Mouse (Mus musculus): ENCODE measurements at regions not wholly inside any gene's neighbourhood (a gene's known extent, or its start where the extent isn't known, plus 50 kb on each side); places are given as distances from the start of the nearest gene placed in this dataset.

DNA sequence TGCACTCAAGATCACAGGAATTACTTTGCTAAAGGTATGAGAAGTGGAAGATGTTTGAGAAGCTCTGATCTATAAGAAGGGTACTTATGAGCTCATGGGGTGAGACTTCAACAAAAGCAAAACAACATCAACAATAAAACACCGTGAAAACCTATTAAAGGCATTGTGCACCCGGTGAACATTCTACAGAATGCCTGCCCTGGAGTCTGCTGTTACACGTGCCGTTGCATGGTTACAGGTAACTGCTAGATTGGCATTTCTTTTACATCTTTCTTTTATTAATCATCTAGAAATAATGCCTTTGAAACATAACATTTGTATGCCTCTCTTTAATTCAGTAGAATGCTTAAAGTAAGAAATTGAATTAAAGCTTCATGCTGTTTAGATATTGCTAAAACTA lies 661.0 kb downstream of the Pcdh18 start:
- DNase-seq (ENCODE audit: low spot score), result no peak

DNA sequence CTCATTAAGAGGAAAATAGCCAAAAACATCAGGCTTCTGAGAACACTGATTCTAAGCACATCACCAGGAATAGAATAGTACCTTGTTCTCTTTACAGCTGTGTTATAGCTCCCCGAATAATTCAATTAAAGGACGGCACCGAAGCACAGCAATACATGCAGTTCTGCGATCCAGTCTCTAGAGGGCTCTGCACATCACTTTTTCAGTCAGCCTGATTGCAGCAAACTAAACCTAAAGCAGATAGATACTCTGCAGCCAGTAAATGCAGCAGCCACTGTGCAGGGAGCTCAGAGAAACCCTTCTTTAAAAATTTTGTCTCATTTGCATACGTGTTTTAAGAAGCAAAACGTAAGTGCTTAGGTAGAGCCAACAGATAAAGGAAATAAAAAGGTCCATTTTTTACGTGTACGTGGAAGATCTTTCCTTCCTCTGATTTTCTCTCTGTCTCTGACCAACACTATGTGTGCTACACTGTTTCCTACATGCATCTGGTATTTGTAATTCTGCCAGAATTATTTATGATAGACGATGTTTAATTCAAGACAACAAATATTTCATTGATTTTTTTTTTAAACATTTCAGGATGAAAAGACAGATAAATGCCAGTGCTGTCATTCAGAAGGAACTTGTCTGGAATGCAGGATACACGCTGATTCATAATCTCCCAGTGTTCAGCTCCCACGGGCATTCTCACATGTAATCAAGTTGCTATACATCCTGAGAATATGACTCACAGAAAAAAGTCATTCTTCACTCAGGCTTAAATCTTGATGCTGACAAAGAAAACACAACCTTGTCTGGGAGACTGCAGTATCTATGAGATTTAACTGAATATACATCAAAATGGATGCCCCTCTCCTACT lies 663.1 kb downstream of the Pcdh18 start:
- DNase-seq (ENCODE audit: low spot score), result peak; percentile 73

DNA sequence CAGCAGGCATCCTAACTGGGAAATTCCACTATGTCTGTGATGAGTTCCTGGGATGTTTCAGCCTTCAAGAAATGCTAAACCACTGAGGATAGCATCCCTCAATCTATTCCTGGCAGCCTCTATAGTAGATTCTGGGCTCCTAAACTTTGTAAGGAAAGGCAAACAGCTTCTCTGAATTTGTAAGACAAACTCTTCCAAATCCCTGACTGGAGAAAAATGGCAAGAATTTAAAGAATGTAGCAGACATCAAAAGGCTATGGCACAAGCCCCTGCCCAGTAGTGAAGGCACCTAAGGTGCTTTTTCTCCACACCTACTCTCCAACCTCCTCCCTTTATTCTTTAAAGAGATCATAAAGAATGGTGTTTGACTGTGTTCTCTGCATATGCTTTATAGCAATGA lies 688.3 kb downstream of the Pcdh18 start:
- DNase-seq (ENCODE audit: low spot score), result no peak

DNA sequence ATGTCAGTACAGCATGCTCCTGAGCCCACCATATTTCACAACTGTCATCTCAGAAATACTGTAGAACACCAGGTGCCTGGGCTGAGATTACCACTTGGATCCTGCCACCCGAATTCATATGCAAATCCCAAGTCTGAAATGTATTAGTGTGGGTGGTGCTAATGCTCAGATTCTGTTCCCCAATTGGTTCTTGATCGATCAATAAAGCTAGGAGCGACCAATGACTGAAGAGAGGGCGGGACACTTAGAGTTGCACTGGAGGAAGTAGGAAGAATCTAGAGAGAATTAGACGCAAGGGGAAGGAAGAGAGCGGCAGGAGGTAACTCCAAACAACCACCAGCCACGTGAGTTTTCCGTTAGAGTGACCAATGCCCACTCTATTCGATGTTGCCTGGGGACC lies 695.0 kb downstream of the Pcdh18 start:
- DNase-seq (ENCODE audit: low spot score), result no peak

DNA sequence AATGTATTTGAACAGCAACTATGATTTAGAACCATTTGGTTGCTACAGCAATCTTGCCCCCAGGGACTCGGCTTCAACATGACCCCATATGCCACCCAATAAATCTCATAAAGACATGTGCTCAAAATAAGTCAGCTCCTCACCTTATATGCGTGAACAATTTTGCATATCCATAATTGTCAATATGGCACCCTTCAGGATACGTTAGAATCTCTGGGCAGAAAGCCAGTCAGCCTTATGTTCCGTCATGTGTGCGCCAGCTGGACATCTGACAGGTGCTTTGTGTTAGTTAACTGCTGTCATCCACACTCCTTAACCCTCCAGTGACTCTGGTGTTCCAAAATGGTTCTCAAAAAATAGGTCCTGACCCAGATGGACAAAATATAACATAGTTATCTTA lies 724.1 kb downstream of the Pcdh18 start:
- no peak for DNase-seq (ENCODE audit: low spot score)

- peak; percentile 44 for DNase-seq (ENCODE audit: low spot score)
These were observed 747.7 kb downstream of the Pcdh18 start for GRCm38 (mm10) chr3:49009211-49009967.

Data from layer of hippocampus, adult 11-12 months (tissue).